Mouse (Mus musculus) limb, embryonic 14.5 days (tissue): ENCODE measurements around the gene Kcnh7. TPM values are rescaled to one million over a fixed set of nuclear protein-coding genes. Genes with fewer than 3 reads are reported as not detected.

Experiments
- ATAC-seq: fragments of 200-750 bp; cut with Nextera tagmentation; 2 replicates; pipeline ENCODE4 v1.8.0; 2017; ENCODE audit warnings: low read depth, moderate number of reproducible peaks, moderate TSS enrichment; ENCODE audit not compliant: low FRiP score
- DNase-seq: peaks from one replicate; pipeline ENCODE4 v3.0.0-alpha.2; 2015; ENCODE audit warnings: low spot score
- H3K27ac ChIP-seq: fragments of 300-500 bp; sonication (generic); replicated peaks from 2 replicates; pipeline ENCODE4 v1.5.1; 2014; ENCODE audit warnings: low read depth, mild to moderate bottlenecking, low read length, moderate library complexity, mixed read lengths
- H3K27me3 ChIP-seq: fragments of 300-500 bp; sonication (generic); 2 replicates; pipeline ENCODE4 v1.6.1; 2014; ENCODE audit warnings: low read length, mixed read lengths; ENCODE audit not compliant: control insufficient read depth, insufficient read depth
- H3K36me3 ChIP-seq: fragments of 300-500 bp; sonication (generic); 2 replicates; pipeline ENCODE4 v1.6.1; 2014; ENCODE audit warnings: mild to moderate bottlenecking, low read length, moderate library complexity, mixed read lengths; ENCODE audit not compliant: control insufficient read depth, insufficient read depth
- H3K4me1 ChIP-seq: fragments of 300-500 bp; sonication (generic); 2 replicates; pipeline ENCODE4 v1.6.1; 2014; ENCODE audit warnings: antibody characterized with exemption, low read length, mixed read lengths; ENCODE audit not compliant: control insufficient read depth, insufficient read depth
- H3K4me2 ChIP-seq: fragments of 300-500 bp; sonication (generic); replicated peaks from 2 replicates; pipeline ENCODE4 v1.6.1; 2014; ENCODE audit warnings: low read depth, mild to moderate bottlenecking, low read length, moderate library complexity; ENCODE audit not compliant: severe bottlenecking
- H3K4me3 ChIP-seq: fragments of 300-500 bp; sonication (generic); replicated peaks from 2 replicates; pipeline ENCODE4 v1.5.1; 2014; ENCODE audit warnings: low read length
- H3K9ac ChIP-seq: fragments of 300-500 bp; sonication (generic); 2 replicates; pipeline ENCODE4 v1.6.1; 2014; ENCODE audit warnings: mild to moderate bottlenecking, low read depth, low read length, moderate library complexity; ENCODE audit not compliant: severe bottlenecking
- H3K9me3 ChIP-seq: fragments of 300-500 bp; sonication (generic); 2 replicates; pipeline ENCODE4 v1.6.1; 2016; ENCODE audit warnings: low read length; ENCODE audit not compliant: control insufficient read depth
- POLR2A ChIP-seq: fragments of 200-500 bp; IDR thresholded peaks from 2 replicates; pipeline ENCODE4 v1.8.0; 2012; ENCODE audit warnings: inconsistent platforms, mild to moderate bottlenecking, moderate library complexity, borderline replicate concordance; ENCODE audit not compliant: insufficient read depth, insufficient read length; ENCODE audit errors: extremely low read depth
- WGBS: fragments of 180-500 bp; shearing (Covaris S2); extraction: QIAGEN DNeasy Blood & Tissue Kit; methylation state at CpG from one replicate; pipeline ENCODE4 v1.1.7; 2014; 5-methylcytosine and 5-hydroxymethylcytosine counted together
- polyA plus RNA-seq, 2 experiments: library from polyadenylated mRNA; depleted of rRNA in 1 of 2; stranded (reverse) in 1 of 2; unstranded in 1 of 2; fragments of >200 nt; fragmentation: Nextera tagmentation in 1 of 2; extraction: Ambion mirVana in 1 of 2; gene quantifications; 2 replicates each; pipeline versions ENCODE4 v1.2.1 to v1.2.3; 2012 to 2014

Gene Kcnh7
- polyA plus RNA-seq, 2 experiments = 0.65 to 1.3 TPM

DNA sequence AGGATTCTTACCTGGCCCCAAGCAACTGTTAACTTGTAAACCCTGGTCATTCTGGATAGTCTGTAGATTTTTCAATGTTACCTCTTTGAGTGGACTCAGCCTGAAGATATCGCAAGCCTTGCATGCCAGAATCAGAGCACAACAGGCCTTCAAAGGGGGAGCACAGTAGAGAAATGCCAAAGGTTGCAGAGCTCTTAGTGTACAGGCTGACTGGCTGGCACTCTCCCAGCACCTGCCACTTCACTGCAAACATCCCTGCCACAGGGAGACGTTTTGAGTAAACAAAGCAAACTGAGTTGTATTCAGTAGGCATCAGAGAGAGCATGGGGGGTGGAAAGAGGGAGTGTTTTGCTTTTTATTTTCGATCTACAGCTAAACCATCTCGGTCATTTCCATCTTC, 375.3 kb downstream of the Kcnh7 start:
- no peak overlapping the region for H3K27ac ChIP-seq
- no peaks in the 10 kb centered on the region for H3K4me1 ChIP-seq
- H3K9ac ChIP-seq = no peak overlapping the region
- 67% methylated on average over 4 of the region's 4 CpGs for WGBS
- no peak overlapping the region for H3K4me3 ChIP-seq
- no peak overlapping the region for H3K4me2 ChIP-seq
- no peaks in the 10 kb centered on the region for H3K27me3 ChIP-seq
- no peaks in the 10 kb centered on the region for H3K9me3 ChIP-seq
- ATAC-seq (no peak), DNase-seq (no peak)
- no peak for TF ChIP-seq POLR2A
- H3K36me3 ChIP-seq = no peaks in the 10 kb centered on the region

DNA sequence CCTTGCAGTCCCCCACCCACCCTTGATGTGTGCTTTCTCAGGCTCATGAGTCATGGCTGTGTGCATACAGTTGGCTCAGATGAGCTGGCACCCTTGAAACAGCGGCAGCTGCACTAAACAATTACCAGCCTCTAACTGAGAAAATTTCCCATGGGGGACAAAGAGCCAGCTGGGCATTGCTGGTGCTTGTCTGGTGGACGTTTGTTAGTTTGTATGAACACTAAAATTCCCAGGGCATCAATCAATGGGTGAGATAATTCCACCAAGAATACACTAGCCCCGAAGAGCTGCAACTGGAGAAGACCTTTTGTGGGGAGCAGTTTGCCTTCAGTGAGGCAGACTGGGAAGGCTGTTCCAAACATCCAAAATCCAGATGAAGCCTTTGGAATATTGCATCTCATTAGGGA, 376.6 kb downstream of the Kcnh7 start:
- WGBS = 52% methylated on average over 3 of the region's 3 CpGs
- H3K27me3 ChIP-seq = no peaks in the 10 kb centered on the region
- no peak for ATAC-seq

GRCm38 (mm10) chr2:62806931-62807330, 377.2 kb downstream of the Kcnh7 start:
- H3K4me1 ChIP-seq = no peaks in the 10 kb centered on the region
- no peaks in the 10 kb centered on the region for H3K36me3 ChIP-seq
- H3K9ac ChIP-seq = no peak overlapping the region
- WGBS = 87% methylated on average over 3 of the region's 3 CpGs
- DNase-seq (no peak), ATAC-seq (no peak)
- H3K9me3 ChIP-seq = no peaks in the 10 kb centered on the region
- H3K4me3 ChIP-seq = no peak overlapping the region
- TF ChIP-seq POLR2A = no peak
- no peak overlapping the region for H3K27ac ChIP-seq
- no peaks in the 10 kb centered on the region for H3K27me3 ChIP-seq
- no peak overlapping the region for H3K4me2 ChIP-seq

More for the DNA sequence above, 376.6 kb downstream of the Kcnh7 start:
- H3K9ac ChIP-seq = no peak overlapping the region
- no peak overlapping the region for H3K27ac ChIP-seq
- no peak overlapping the region for H3K4me3 ChIP-seq
- TF ChIP-seq POLR2A = no peak
- no peaks in the 10 kb centered on the region for H3K9me3 ChIP-seq
- no peak for DNase-seq
- H3K36me3 ChIP-seq = no peaks in the 10 kb centered on the region
- H3K4me1 ChIP-seq = no peaks in the 10 kb centered on the region
- no peak overlapping the region for H3K4me2 ChIP-seq

- no peaks in the 10 kb centered on the region for H3K4me1 ChIP-seq
- H3K4me3 ChIP-seq = no peak overlapping the region
- H3K36me3 ChIP-seq = no peaks in the 10 kb centered on the region
- no peak for ATAC-seq
- H3K27me3 ChIP-seq = no peaks in the 10 kb centered on the region
- no peak overlapping the region for H3K9ac ChIP-seq
- no peak for TF ChIP-seq POLR2A
- H3K27ac ChIP-seq = no peak overlapping the region
- no peak overlapping the region for H3K4me2 ChIP-seq
- 64% methylated on average over 1 of the region's 1 CpGs for WGBS
- no peak for DNase-seq
- no peaks in the 10 kb centered on the region for H3K9me3 ChIP-seq
Observed at GRCm38 (mm10) chr2:62804030-62804429, 380.1 kb downstream of the Kcnh7 start.

DNA sequence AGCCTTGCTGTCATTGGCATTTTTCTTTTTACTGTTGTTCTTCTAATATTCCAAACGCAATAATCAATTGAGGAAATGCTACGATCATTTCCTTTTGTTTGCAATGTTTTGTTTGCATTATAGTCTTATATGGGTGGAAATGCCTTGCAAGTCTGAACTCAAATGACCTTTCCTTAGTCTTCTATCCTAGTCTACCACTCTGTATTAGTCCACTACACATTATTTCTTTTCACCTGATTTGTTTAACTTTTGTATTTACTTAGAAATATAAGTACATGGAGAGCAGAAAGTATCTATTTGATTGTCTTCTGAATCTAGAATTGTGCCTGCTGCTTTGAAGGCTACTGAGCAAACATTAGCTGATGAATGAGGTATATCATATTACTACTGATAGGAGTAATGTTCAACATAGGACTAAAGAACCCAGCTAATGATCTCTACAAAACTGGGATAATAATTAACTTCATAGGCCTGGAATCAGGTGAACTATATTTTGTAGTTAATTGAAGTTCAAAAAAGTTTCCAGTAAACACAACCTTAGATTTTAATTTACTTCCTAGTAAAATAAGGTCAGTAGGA, 399.5 kb downstream of the Kcnh7 start:
- 85% methylated on average over 2 of the region's 2 CpGs for WGBS
- ATAC-seq (no peak), DNase-seq (no peak)
- Histone ChIP-seq H3K4me3 (no peak overlapping the region), H3K27ac (no peak overlapping the region), H3K27me3 (no peaks in the 10 kb centered on the region), H3K36me3 (no peaks in the 10 kb centered on the region), H3K9me3 (no peaks in the 10 kb centered on the region), H3K4me1 (no peaks in the 10 kb centered on the region), H3K9ac (no peak overlapping the region), H3K4me2 (no peak overlapping the region)
- TF ChIP-seq POLR2A = no peak

- no peak overlapping the region for H3K4me3 ChIP-seq
- no peak overlapping the region for H3K4me2 ChIP-seq
- DNase-seq (no peak), ATAC-seq (no peak)
- no peaks in the 10 kb centered on the region for H3K36me3 ChIP-seq
- H3K9me3 ChIP-seq = no peaks in the 10 kb centered on the region
- TF ChIP-seq POLR2A = no peak
- H3K4me1 ChIP-seq = no peaks in the 10 kb centered on the region
- H3K27me3 ChIP-seq = no peaks in the 10 kb centered on the region
- no peak overlapping the region for H3K9ac ChIP-seq
- H3K27ac ChIP-seq = no peak overlapping the region
- WGBS = 85% methylated on average over 2 of the region's 2 CpGs
Observed at GRCm38 (mm10) chr2:62746256-62746655, 437.8 kb downstream of the Kcnh7 start.
